Mouse (Mus musculus) frontal cortex, postnatal 14 days (tissue): ENCODE measurements around the gene Slc36a1.

Source experiments
- DNase-seq, 2 experiments: peaks; one replicate each; pipeline ENCODE4 v3.0.0; 2022; ENCODE audit warnings: low spot score in 2 of 2

Gene Slc36a1

GRCm38 (mm10) chr11:55274756-55275155 lies 70.6 kb downstream of the Slc36a1 start:
- DNase-seq, result no peak
